Mouse (Mus musculus) common myeloid progenitor, adult 5-6 weeks (primary cell): ENCODE results near the gene Rab21. TPM values are rescaled to one million over a fixed set of nuclear protein-coding genes. Genes with fewer than 3 reads are reported as not detected.

ENCODE experiments used
- ATAC-seq: replicated peaks from 2 replicates; pipeline ENCODE4 v1.8.0; 2016; ENCODE audit warnings: low read depth, mild to moderate bottlenecking, moderate TSS enrichment, inconsistent platforms; ENCODE audit not compliant: poor library complexity, severe bottlenecking
- total RNA-seq: library from RNA; stranded (forward); fragments of 200-1000, 187-1606 nt; gene quantifications from 2 replicates; pipeline ENCODE4 v1.2.3, GENCODE M21; 2017

Gene Rab21
- total RNA-seq, 1 experiment from 2014 or later: 43.0 TPM

DNA sequence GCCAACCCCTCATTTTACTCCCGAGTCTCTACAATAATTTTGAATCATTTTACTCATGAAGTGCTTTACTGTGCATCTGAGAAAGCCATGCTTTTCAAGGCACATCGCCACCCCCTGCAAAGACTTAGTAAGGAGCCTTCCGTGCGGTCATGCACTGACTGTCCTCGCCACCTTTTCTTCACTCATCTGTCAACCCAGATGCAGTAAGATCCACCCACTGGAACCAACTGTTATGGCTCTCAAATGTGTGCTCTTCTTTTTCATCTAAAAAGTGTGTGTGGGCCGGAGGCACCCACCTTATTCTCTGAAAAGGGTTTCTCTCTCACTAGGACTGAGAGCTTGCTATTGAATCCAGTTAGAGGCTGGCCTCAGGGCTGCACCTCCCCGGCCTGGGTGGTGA is 21.4 kb downstream of the Rab21 start:
- no peak for ATAC-seq

DNA sequence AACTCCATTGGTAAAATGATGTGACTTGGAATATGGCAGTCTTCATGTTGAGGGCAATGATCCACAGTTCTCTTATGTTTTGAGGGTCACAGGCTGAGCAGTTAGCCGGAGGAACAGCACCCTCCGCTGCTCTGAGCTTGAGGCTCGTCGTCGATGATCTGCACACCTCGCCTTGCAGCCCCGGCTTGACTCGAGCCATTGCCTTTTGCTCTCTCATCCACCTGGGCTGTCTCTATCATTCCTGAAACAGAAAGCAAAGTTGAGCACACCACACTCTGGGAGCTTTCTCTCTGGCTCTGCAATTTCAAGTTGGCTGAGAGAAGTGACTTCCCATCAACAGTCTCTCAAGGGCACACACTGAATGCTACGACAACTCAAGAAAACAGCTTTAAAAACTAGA is 24.7 kb downstream of the Rab21 start:
- no peak for ATAC-seq

DNA sequence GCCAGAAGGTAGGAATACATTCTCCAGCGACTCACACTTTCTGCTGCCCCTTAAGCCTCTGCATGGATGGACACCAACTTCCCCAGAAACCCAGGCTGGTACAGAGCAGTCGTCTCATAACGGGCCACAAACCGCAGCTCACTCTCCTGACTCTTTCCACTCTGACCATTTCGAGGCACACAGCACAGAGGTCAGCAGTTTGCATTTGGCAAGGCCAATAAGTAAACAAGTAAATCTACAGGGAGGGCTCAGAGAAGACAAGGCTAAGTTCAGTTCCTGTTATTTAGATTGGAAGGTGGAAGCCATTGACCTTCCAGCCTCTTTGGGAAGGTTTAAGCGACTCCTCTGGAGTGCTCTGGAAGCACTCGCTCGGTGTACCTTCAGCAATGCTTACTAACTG is 26.5 kb downstream of the Rab21 start:
- ATAC-seq: no peak

DNA sequence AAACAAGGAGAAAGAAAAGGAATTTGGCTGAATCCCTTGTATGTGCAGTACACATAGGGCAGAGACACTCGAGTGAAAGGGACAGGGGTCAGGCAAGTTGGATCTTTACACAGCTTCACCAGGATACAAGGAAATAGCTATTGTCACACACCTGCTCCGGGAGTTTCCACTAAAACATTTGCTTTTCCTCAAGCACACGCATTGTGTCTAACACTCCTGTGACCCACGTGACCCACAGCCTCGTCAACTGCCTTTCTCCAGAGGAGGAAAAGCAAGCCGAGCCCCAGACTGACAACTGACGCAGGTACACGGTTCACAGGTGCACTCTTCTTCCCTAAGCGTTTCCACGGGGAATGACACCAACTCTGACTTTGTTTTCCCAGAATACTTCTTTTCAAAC is 31.2 kb downstream of the Rab21 start:
- ATAC-seq: no peak

DNA sequence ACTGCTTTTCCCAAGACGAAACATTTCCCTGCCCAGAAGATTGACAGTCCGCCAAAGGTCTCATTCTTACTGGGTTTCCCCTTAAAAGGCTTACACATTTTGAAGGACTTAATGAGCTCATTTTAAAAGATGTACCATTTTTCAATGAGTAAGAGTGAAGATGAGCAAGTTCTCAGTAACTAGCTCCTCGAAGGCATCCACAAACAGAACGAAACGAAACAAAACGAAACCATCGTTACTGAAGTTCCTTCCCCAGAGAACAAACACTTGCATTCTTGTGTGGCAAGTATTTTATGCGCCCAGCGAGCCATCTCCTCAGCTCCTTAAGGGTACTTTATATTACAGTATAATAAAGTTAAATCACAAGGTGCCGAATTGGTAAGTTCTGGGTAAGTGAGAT is 34.0 kb downstream of the Rab21 start:
- no peak for ATAC-seq

DNA sequence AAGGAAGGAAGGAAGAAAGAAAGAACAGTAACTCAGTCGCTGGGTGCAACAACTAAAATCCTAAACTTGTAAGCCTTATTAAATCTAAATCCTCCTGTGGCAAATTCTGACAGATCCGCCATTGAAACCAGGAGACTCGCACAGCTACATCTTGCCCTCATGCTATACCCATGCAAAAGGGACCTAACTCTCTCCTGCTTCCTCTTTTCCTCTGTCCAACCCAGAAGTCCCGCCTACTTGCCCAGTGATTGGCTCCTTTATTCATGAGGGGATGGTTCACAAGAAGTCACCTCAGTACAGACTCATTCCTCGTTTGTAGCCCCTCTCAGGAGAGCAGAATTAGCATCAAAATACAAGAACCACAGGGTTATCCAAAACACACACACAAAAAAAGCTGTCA is 43.7 kb downstream of the Rab21 start:
- no peak for ATAC-seq

DNA sequence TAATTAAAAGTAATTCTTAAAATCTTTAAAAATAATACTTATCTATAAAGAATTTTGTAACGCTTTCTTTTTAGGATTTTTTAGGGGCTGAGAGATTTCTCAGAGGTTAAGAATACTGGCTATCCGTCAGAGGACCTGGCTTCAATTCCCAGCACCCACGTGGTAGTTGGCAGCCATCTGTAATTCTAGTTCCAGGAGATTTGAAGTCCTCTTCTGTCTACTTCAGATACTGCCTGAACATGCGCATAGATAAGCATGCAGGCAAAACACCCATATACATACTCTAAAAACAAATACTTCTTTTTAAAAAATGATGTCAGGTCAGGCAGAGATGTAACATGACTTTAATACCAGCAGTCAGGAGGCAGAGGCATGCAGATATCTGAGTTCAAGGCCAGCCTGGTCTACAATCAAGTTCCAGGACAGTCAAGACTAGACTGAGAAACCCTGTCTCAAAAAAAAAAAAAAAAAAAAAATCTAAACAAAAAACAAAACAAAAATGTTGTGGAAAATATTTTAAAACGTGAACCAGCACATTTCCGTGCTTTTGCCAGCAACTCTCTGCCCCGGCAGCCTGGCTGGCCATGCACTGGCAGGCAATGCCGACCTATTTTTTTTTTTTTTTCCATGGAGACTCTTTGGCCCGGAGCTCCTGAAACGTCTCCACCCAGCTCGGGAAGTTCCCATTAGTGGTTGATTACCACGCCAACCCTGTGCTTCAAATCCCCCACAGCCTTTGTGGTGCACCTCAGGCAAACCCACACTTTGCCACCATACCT is 44.6 kb downstream of the Rab21 start:
- no peak for ATAC-seq

DNA sequence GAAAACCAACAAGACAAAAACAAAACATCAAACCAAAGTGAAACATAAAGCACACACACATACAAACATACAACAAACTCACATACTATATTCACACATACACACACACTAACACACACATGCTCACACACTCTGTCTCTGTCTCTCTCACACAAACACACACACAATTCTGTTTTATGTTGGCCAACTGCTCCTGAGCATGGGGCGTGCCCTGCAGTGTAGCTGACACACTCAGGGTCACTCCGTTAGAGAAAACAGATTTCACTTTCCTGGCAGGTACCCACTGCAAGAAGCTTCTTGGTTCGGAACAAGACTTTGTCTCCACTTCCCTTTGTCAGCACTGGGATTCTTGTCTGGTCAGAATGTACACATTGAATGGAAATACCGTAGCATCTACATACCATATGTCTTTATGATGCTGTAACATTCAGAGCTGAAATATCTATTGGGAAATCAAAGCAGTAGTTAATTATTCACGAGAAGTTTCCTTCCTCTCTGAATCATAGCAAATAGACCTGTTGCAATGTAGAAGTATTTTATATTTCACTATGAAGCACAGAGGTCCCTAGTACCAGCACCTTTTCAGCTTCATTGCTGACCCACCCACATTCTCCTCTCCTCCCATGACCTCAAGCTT is 52.4 kb downstream of the Rab21 start:
- ATAC-seq: no peak

DNA sequence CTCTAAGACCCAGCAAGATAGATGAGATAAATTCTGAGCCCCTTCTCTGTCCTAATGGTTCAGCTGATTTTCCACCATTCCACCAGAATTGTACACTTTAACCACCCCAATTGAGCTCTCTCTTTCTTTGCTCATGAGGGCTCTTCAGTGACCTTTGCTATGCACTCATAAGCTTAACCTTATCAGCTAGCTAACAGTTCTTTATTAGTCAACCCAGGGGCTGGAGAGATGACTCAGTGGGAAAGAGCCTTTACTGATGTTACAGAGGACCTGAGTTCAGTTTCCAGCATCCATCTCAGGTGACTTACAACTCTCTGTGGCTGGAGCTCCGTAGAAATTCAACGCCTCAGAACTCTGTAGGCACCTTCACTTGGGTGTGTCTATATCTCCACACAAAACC is 53.1 kb downstream of the Rab21 start:
- no peak for ATAC-seq

DNA sequence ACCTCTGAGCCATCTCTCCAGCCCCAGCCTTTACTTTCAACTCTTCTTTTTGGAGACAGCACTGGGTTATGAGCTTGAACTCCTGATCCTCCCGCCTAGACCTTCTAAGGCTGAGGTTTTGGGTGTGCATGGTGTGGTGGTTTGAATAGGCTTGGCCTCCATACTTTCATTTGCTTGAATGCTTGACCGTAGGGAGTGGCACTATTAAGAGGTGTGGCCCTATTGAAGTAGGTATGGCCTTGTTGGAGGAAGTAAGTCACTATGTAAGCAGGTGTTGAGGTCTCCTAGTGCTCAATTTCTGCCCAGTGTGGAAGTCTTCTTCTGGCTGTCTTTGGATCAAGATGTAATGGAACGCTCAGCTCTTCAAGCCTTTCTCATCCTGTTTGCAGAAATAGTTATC is 54.0 kb downstream of the Rab21 start:
- no peak for ATAC-seq

DNA sequence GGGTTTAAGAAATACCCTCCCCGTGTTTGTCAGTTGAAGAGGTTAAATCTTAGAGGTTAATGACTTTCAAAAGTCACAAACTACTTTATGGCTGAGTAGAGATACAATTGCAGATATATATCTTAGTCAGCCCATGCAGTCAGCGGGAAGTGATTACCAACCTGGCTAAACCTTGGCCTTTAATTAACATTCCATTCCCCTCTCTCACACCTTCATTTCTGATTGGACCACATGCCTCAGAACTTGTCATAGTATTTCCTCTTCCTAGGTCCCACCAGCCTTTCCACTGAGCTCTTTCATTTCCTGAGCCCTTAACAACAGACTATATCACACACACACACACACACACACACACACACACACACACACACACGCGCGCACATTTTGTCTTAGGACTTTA is 59.2 kb downstream of the Rab21 start:
- no peak for ATAC-seq

DNA sequence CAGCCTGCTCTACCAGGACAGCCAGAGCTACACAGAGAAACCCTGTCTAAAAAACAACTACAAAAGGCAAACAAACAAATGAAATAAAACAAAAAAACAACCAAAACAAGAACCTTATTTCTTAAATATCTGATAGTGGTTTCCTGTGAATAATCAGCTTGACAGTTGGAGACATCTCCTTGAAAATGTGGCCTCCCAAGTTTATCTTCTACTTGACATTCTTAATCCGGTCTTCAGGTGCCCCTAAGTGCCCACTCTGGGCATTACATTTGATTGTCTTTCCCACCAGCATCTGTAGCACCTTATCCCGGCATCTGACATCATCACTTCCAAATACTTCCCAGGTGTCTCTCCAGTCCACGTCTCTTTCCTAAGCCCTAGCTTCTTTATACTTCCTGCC is 61.9 kb downstream of the Rab21 start:
- ATAC-seq: no peak

DNA sequence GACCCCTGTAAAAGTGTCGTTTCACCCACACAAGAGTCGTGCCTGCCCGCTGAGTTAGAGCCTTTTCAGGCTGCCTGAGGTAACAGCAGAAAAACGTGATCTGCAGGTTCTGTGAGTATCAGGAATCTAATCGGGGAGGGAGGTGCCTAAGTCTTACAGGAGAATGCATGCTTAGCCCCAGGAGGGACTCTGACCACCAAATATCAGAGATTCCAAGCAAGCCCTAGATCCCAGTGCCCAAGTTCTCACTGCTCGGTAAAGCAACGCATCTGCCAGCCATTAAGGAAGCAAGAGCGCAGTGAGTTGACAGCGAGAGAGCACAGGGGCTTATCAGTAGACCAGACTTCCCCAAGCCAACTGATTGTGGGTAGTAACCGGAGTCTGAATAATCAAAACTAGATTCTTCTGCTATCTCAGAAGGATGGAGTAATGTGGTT is 63.1 kb downstream of the Rab21 start:
- ATAC-seq: peak; percentile 66

DNA sequence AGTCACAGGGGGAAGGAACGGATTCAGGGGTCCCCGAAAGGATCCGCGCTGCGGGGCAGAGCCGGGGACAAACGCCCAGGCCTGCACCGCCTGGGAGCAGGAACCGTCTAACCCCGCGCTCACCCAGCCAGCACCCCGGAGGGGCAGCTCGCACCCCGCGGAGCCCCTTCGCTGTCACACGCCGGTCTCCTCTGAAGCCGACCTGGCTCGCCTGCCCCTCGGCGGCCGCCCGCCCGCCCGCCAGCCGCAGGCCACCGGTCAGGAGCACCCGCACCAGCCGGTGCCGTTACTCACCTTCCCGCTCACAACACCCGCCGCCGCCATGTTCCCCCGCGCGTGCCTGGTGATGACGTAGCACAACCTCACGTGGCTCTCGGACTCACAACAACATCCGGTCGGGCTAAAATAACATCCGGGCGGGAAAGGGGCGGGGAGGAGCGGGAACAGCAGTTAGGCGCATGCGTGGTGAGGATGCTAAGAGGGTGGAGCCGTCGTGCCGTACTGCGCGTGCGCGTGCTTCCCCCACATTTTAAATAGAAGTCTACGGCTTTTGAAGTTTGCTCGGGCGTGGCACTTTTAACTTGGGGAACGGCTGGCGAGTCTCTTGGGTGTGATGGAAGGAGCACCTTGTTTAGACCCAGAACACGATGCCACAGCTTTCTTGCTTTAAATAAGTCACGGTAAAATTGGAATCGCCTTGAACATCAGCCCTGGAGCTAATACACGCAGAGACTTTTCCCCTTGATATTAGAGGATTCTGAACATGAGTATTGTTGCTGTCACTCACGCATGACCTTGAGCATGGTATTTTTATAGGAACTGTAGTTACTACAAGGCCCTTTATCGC is 64.1 kb downstream of the Rab21 start, which contains the start of gene Tbc1d15:
TSS of gene Tbc1d15 (minus strand) at position 380 of the 847 bp plus-strand sequence.
- ATAC-seq: peak; percentile 67

DNA sequence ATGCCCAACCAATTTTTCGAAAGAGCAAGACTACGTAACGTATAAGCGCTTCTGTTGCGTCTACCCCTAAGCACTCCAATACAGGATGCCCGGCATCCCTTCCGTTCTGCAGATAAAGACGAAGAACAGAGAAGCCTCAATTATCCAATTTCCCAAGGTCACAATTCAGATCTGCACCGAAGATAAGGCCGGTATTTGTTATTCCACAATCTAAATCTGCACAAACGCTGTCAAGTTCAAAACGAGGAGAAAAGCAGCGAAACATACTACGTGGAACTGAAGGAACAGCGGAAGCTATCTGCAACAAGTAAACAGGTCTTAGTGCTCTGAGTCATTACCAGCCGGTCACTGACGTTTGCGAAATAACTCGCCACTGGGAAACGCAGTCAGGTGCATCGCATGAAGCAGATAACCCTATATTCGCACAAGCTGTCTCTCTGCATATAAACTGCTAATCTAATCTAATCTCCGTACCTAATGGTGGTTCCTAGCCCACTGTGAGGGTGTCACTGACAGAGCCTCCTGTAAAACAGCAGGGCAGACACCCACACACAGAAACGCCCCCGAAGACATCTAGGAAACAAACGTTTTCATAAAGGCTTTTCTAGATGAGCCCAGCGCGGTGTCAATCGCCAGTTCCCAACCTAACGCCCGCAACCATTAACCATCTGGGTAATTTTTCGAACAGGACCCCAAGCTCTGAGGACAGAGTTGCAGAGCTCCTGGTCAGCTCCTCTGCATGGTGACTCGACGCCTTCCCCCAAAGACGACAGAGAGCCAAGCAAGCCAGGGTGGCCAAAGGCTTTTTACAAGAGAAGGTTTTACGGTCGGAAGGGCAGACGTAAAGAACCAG is 64.9 kb downstream of the Rab21 start:
- ATAC-seq: 0 out of 2 replicates have a peak, but pooled peaks have one; percentile 13

DNA sequence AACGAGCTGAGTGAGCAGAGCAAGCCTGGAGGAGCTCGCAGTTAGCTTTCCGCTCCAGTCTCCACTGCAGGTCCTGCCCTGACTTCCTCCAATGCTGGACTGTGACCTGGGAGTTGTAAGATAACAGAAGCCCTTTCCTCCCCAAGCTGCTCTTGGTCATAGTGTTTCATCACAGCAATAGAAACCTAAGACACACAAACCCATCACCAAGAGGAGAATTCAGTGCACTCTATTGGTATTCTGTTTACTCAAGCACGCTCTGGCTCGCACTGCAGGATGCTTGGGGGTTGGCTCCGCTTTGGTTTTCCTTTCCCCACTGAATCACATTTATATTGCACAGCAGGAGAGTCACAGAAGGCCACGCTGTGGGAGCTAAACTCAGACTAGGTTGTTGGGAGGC is 67.4 kb downstream of the Rab21 start:
- ATAC-seq: peak; percentile 12

DNA sequence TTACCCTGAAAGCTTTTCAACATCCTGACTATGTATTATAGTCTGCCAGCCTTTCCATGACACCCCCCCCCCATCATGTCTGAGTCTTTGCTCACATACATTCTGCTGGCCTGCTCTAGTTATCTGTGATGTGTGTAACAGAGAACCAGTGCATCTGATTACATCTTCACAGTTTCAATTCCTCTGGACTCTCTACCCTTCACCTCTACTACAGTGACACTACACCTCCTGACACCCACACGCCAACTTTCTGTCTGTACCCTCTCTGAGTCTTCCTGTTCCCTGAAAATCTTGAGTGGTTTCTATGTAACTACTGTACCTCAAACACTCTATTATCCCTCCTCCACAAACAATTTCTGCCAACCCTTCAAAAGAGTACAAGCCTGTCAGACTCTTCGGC is 69.9 kb downstream of the Rab21 start:
- ATAC-seq: peak; percentile 28

DNA sequence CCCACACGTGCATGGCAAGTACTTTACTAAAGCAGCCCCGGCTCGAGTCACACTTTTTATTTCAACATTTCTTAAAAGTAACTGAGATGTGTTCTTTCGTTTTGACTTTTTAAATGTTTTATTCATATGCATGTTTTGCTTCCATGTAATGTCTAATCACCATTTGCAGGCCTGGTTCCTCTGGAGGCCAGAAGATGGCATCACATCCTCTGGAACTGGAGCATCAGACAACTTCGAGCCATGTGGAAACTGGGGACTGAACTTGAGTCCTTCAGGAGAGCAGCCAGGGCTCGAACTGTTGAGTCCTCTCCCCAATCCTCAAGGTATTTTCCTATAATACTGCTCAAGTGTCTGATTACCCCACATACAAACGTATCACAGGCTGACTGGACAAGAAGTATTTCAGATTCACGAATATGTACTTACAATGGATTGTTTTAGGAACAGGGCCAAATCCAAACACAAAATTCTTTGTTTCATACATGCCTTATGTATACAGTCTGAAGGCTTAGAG is 74.3 kb downstream of the Rab21 start:
- ATAC-seq: no peak; the same call in 1 of the 2 replicates

DNA sequence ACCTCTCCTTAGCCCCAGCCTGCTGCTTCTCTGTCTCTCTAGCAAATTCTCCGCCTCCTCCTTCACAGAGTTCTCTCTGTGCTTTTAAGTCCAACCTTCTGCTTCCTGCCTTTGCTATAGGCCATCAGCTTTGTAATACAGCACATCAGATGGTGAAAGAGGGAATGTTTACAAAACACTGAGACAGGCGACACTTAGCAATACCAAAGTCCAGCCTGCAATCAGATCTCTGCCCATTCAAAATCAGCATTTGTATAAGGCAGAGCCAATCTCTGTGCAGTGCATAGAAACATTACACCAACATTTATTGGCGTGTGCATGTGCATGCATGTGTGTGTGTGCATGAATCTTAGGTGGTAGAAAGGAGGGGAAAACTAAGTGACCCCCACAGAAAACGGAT is 77.5 kb downstream of the Rab21 start:
- ATAC-seq: no peak
